Mouse (Mus musculus) E14TG2a.4 (cell line): ENCODE data around the gene Pigb.

ENCODE experiments used
- H3K27me3 ChIP-seq: 2 replicates; pipeline ENCODE4 v1.6.1; 2014; ENCODE audit warnings: low read length, control low read depth; ENCODE audit not compliant: insufficient read depth
- H3K36me3 ChIP-seq: 2 replicates; pipeline ENCODE4 v1.6.1; 2014; ENCODE audit warnings: low read length, control low read depth; ENCODE audit not compliant: insufficient read depth
- H3K4me1 ChIP-seq: replicated peaks from 2 replicates; pipeline ENCODE4 v1.6.1; 2014; ENCODE audit warnings: low read depth, low read length, control low read depth
- H3K4me3 ChIP-seq: replicated peaks from 2 replicates; pipeline ENCODE4 v1.5.1; 2014; ENCODE audit warnings: mild to moderate bottlenecking, low read length
- H3K9me3 ChIP-seq: 2 replicates; pipeline ENCODE4 v1.6.1; 2014; ENCODE audit warnings: low read length, control low read depth
- CTCF ChIP-seq: conservative IDR thresholded peaks from 2 replicates; pipeline ENCODE4 v1.5.1; 2014; ENCODE audit warnings: low read length
- NANOG ChIP-seq: IDR thresholded peaks from 2 replicates; pipeline ENCODE4 v1.6.1; 2014; ENCODE audit warnings: borderline replicate concordance, low read length, mixed read lengths
- POU5F1 ChIP-seq: IDR thresholded peaks from 2 replicates; pipeline ENCODE4 v1.6.1; 2014; ENCODE audit warnings: low read length, borderline replicate concordance

Pigb gene

GRCm38 (mm10) chr9:72996167-72996566 lies 44.0 kb downstream of the Pigb start:
- no peaks in the 10 kb centered on the region for H3K9me3 ChIP-seq
- peaks cover 60% of the 10 kb centered on the region for H3K4me1 ChIP-seq
- TF ChIP-seq POU5F1 (no peak), NANOG (peak; percentile 45; the same call in 1 of the 2 replicates)
- H3K36me3 ChIP-seq, result peaks cover 27% of the 10 kb centered on the region
- no peak overlapping the region for H3K4me3 ChIP-seq
- no peaks in the 10 kb centered on the region for H3K27me3 ChIP-seq

DNA sequence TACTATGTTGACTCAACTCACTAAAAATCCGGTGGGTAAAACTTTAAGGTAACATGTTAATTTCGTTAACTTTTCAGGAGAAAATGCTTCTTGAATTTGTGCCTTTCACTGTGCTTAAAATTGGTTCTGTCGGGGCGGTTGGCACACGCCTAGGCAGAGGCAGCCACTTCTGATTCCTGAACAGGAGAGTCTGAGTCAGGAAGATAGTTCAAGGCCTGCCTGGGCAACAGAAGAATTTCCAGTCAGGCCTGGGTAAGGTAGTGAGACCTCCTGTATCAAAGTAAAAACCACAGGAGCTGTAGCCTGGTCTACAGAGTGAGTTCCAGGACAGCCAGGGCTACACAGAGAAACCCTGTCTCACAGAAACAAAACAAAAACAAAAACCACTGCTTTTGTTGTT lies 47.6 kb downstream of the Pigb start:
- Histone ChIP-seq H3K9me3 (no peaks in the 10 kb centered on the region), H3K4me3 (no peak overlapping the region), H3K4me1 (peaks cover 69% of the 10 kb centered on the region), H3K27me3 (no peaks in the 10 kb centered on the region), H3K36me3 (peaks cover under 1% of the 10 kb centered on the region; the same call in 1 of the 2 replicates)
- TF ChIP-seq POU5F1 (no peak), NANOG (no peak), CTCF (no peak)

DNA sequence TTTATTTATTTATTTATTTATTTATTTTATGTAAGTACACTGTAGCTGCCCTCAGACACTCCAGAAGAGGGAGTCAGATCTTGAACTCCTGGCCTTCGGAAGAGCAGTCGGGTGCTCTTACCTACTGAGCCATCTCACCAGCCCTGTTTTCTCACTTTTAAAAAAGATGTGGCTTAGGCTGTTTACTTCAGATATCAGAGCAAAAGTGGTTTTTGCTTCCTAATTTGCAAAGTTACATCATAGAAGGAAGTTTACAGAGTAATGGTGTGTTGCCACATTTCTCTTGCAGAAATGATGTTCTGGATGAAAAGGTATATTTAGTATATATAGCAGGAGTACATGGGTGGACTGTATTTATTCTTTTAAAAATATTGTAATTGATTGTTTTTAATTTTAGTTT lies 48.8 kb downstream of the Pigb start:
- Histone ChIP-seq H3K27me3 (no peaks in the 10 kb centered on the region), H3K4me1 (peaks cover 69% of the 10 kb centered on the region), H3K9me3 (no peaks in the 10 kb centered on the region), H3K4me3 (no peak overlapping the region), H3K36me3 (no peaks in the 10 kb centered on the region)
- no peak for TF ChIP-seq NANOG
- TF ChIP-seq CTCF, result no peak
- TF ChIP-seq POU5F1, result no peak

DNA sequence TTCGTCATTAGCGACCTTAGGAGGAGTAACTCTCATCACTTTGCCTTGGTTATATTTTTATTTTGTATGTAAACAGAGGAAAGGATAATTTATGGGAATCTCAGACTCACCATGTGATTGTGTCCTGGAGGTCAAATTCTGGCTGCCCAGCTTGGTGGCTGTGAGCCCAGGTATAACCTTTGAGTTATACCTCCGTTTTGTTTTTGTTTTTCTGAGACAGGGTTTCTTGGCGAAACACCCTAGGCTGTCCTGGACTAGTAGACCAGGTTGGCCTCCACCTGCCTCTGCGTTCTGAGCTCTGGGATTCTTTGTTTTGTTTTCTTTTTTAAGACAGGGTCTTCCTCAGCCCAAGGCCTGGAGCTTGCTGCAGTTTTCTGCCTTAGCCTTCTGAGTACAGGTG lies 51.5 kb downstream of the Pigb start:
- no peaks in the 10 kb centered on the region for H3K36me3 ChIP-seq
- TF ChIP-seq CTCF, result no peak

DNA sequence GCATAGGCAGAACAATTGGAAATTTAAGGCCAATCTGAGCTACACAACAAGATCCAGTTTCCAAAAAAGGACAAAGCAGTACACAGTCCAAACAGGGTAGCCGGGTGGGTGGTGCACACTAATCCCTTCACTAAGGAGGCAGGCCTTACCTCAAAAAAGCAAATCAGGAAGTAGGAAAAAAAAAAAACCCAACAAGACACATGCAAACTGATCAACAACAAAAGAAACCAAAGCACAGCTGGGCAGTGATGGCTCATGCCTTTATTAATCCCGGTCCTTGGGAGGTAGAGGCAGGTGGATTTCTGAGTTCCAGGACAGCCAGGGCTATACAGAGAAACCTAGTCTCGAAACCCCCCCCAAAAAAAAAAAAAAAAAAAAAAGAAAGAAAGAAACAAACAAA lies 52.5 kb downstream of the Pigb start:
- Histone ChIP-seq H3K4me1 (peaks cover 50% of the 10 kb centered on the region), H3K9me3 (no peaks in the 10 kb centered on the region), H3K4me3 (no peak overlapping the region), H3K27me3 (no peaks in the 10 kb centered on the region), H3K36me3 (no peaks in the 10 kb centered on the region)
- TF ChIP-seq POU5F1 (no peak), CTCF (no peak), NANOG (no peak)

More for the DNA sequence above, 51.5 kb downstream of the Pigb start:
- no peaks in the 10 kb centered on the region for H3K27me3 ChIP-seq
- no peaks in the 10 kb centered on the region for H3K9me3 ChIP-seq
- H3K4me1 ChIP-seq, result peaks cover 60% of the 10 kb centered on the region
- H3K4me3 ChIP-seq, result no peak overlapping the region

GRCm38 (mm10) chr9:72985250-72986220 lies 54.6 kb downstream of the Pigb start, which contains the start of the genes Ccpg1os and Ccpg1:
TSS of gene Ccpg1os (minus strand) at chr9:72985382.
TSS of gene Ccpg1 (plus strand) at chr9:72985429.
- peaks cover 38% of the 10 kb centered on the region for H3K4me1 ChIP-seq
- no peaks in the 10 kb centered on the region for H3K36me3 ChIP-seq
- TF ChIP-seq CTCF (no peak), POU5F1 (no peak), NANOG (no peak)
- H3K27me3 ChIP-seq, result no peaks in the 10 kb centered on the region
- peak within 1 kb of the TSS; percentile 98 for H3K4me3 ChIP-seq
- H3K9me3 ChIP-seq, result no peaks in the 10 kb centered on the region

- Histone ChIP-seq H3K36me3 (no peaks in the 10 kb centered on the region), H3K27me3 (no peaks in the 10 kb centered on the region), H3K4me1 (peaks cover 31% of the 10 kb centered on the region), H3K9me3 (no peaks in the 10 kb centered on the region), H3K4me3 (no peak overlapping the region)
- TF ChIP-seq NANOG, result no peak
- no peak for TF ChIP-seq CTCF
- TF ChIP-seq POU5F1, result no peak
Observed at GRCm38 (mm10) chr9:72983066-72983465, 57.1 kb downstream of the Pigb start.

GRCm38 (mm10) chr9:72975242-72975641 lies 64.9 kb downstream of the Pigb start:
- Histone ChIP-seq H3K36me3 (no peaks in the 10 kb centered on the region), H3K4me3 (no peak overlapping the region), H3K27me3 (no peaks in the 10 kb centered on the region), H3K4me1 (peaks cover 8% of the 10 kb centered on the region; the same call in 1 of the 2 replicates), H3K9me3 (peaks cover 8% of the 10 kb centered on the region; the same call in 1 of the 2 replicates)
- no peak for TF ChIP-seq POU5F1
- no peak for TF ChIP-seq NANOG
- no peak for TF ChIP-seq CTCF

- peaks cover 13% of the 10 kb centered on the region for H3K4me1 ChIP-seq
- H3K36me3 ChIP-seq, result no peaks in the 10 kb centered on the region
- peaks cover 8% of the 10 kb centered on the region; the same call in 1 of the 2 replicates for H3K9me3 ChIP-seq
- no peaks in the 10 kb centered on the region for H3K27me3 ChIP-seq
- no peak overlapping the region for H3K4me3 ChIP-seq
- TF ChIP-seq CTCF (no peak), NANOG (no peak), POU5F1 (no peak)
Observed at GRCm38 (mm10) chr9:72974734-72975133, 65.4 kb downstream of the Pigb start.
